Mouse (Mus musculus) liver, adult 2 months (tissue): ENCODE measurements at regions not wholly inside any gene's neighbourhood (a gene's known extent, or its start where the extent isn't known, plus 50 kb on each side); places are given as distances from the start of the nearest gene placed in this dataset.

Source experiments
- DNase-seq: peaks from one replicate; pipeline ENCODE4 v3.0.0-alpha.2; 2011; ENCODE audit warnings: low read depth, low spot score; ENCODE audit errors: extremely low read depth
- H3K27ac ChIP-seq: fragments of 200-500 bp; replicated peaks from 2 replicates; pipeline ENCODE4 v1.5.1; 2012; ENCODE audit warnings: low read depth, mild to moderate bottlenecking, control low read depth, inconsistent platforms, low read length; ENCODE audit not compliant: insufficient read depth
- H3K27me3 ChIP-seq: fragments of 200-500 bp; 2 replicates; pipeline ENCODE4 v1.6.1; 2012; ENCODE audit warnings: mild to moderate bottlenecking, moderate library complexity, low read length, inconsistent platforms; ENCODE audit not compliant: control insufficient read depth, insufficient read depth
- H3K36me3 ChIP-seq: fragments of 200-500 bp; 2 replicates; pipeline ENCODE4 v1.6.1; 2012; ENCODE audit warnings: low read length, inconsistent platforms; ENCODE audit not compliant: control insufficient read depth, insufficient read depth
- H3K4me1 ChIP-seq: fragments of 200-500 bp; 2 replicates; pipeline ENCODE4 v1.6.1; 2011; ENCODE audit warnings: low read length; ENCODE audit not compliant: control insufficient read depth, insufficient read depth
- H3K4me3 ChIP-seq: fragments of 200-500 bp; 2 replicates; pipeline ENCODE4 v1.5.1; 2011; ENCODE audit warnings: low read depth, mild to moderate bottlenecking, control low read depth, low read length, moderate library complexity; ENCODE audit not compliant: insufficient read depth
- H3K79me2 ChIP-seq: fragments of 200-500 bp; 2 replicates; pipeline ENCODE4 v1.6.1; 2012; ENCODE audit warnings: inconsistent platforms, mild to moderate bottlenecking, low read length, moderate library complexity; ENCODE audit not compliant: control insufficient read depth, insufficient read depth
- H3K9ac ChIP-seq: fragments of 200-500 bp; 2 replicates; pipeline ENCODE4 v1.6.1; 2012; ENCODE audit warnings: low read depth, mild to moderate bottlenecking, control low read depth, inconsistent platforms, low read length
- CTCF ChIP-seq: fragments of 200-500 bp; IDR thresholded peaks from 2 replicates; pipeline ENCODE4 v1.5.1; 2011; ENCODE audit warnings: low read depth, low read length, control low read depth
- POLR2A ChIP-seq: fragments of 200-500 bp; IDR thresholded peaks from 2 replicates; pipeline ENCODE4 v1.6.1; 2011; ENCODE audit warnings: low read length, control low read depth; ENCODE audit not compliant: insufficient read depth; ENCODE audit errors: extremely low read depth
- WGBS: fragments of 180-500 bp; shearing (Covaris S2); methylation state at CpG from one replicate; pipeline ENCODE4 v1.1.7; 2018; 5-methylcytosine and 5-hydroxymethylcytosine counted together

DNA sequence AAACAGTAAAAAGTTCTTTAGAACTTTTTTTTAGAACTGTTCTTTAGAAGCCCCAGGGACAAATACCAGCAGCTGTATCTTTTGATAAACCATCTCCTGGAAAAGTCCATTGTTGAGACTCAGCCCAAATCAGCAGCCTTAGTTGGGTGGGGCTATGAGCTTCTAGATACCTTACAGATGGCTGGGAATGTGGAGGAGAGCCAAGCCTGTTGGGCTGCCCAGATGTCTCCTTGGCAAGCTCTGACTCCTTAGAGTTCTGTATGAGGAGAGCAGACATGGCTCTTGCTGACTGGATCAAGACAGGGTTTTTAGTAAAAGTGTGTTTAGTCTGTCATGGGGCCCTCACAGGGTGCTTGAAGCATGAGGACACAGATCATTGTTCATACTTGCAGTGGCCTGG is 53.8 kb upstream of the Tcerg1l start:
- Histone ChIP-seq H3K36me3 (no peaks in the 10 kb centered on the region), H3K4me3 (no peak overlapping the region), H3K9ac (no peak overlapping the region), H3K27me3 (no peaks in the 10 kb centered on the region), H3K79me2 (no peaks in the 10 kb centered on the region), H3K27ac (no peak overlapping the region), H3K4me1 (no peaks in the 10 kb centered on the region)
- TF ChIP-seq POLR2A (no peak), CTCF (no peak)
- DNase-seq, result no peak

- Histone ChIP-seq H3K36me3 (no peaks in the 10 kb centered on the region), H3K27me3 (no peaks in the 10 kb centered on the region), H3K4me1 (no peaks in the 10 kb centered on the region), H3K27ac (no peak overlapping the region), H3K79me2 (no peaks in the 10 kb centered on the region), H3K9ac (no peak overlapping the region), H3K4me3 (no peak overlapping the region)
- DNase-seq, result no peak
- 76% methylated on average over 7 of the region's 7 CpGs for WGBS
- TF ChIP-seq POLR2A (no peak), CTCF (no peak)
These were observed 51.0 kb upstream of the Tcerg1l start for GRCm38 (mm10) chr7:138448519-138448918.
